Mouse (Mus musculus) embryonic fibroblast, embryonic 13.5 days (primary cell): ENCODE measurements around the gene Ptk6. TPM values are rescaled to one million over a fixed set of nuclear protein-coding genes. Genes with fewer than 3 reads are reported as not detected.
"Not testable (repeated sequence)": the region's sequence is repeated elsewhere in the genome, so short reads cannot be mapped to it uniquely, and the experiment has no call there.

Source experiments
- H3K27ac ChIP-seq: 2 replicates; pipeline ENCODE4 v1.5.1; 2012; ENCODE audit warnings: low read length, control low read depth, inconsistent platforms; ENCODE audit not compliant: insufficient read depth
- H3K4me1 ChIP-seq: 2 replicates; pipeline ENCODE4 v1.6.1; 2011; ENCODE audit warnings: low read length; ENCODE audit not compliant: control insufficient read depth, insufficient read depth
- H3K4me3 ChIP-seq: 2 replicates; pipeline ENCODE4 v1.5.1; 2011; ENCODE audit warnings: mild to moderate bottlenecking, control low read depth, low read length; ENCODE audit not compliant: insufficient read depth
- CTCF ChIP-seq: IDR thresholded peaks from 2 replicates; pipeline ENCODE4 v1.5.1; 2011; ENCODE audit warnings: mild to moderate bottlenecking, control low read depth, low read length, moderate library complexity, borderline replicate concordance; ENCODE audit not compliant: insufficient read depth
- POLR2A ChIP-seq: IDR thresholded peaks from 2 replicates; pipeline ENCODE4 v1.6.1; 2011; ENCODE audit warnings: low read depth, mild to moderate bottlenecking, control low read depth, low read length, moderate library complexity
- polyA plus RNA-seq: library from polyadenylated mRNA; stranded (reverse); fragments of >200 nt; gene quantifications from 2 replicates; pipeline ENCODE4 v1.2.4, GENCODE M21; 2011; ENCODE audit warnings: low read depth; ENCODE audit not compliant: missing spikeins, insufficient read length

Ptk6 gene
- polyA plus RNA-seq, 1 experiment, result not detected

DNA sequence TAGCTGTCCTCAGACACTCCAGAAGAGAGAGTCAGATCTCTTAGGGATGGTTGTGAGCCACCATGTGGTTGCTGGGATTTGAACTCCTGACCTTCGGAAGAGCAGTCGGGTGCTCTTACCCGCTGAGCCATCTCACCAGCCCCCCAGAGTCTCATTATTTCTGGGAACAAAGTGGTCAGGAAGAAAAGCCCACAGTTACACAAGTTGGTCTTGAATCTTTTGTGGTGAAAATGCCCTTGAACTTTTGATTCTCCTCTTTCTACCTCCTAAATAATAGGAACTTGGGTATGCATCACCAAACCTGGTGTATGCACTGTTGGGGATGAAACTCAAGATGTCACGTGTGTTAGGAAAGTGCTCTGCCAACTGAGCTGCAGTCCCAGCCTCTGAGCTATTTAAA lies 10.7 kb downstream of the Ptk6 start:
- TF ChIP-seq CTCF (no peak), POLR2A (no peak)
- H3K4me3 ChIP-seq, result no peak overlapping the region
- H3K4me1 ChIP-seq, result no peaks in the 10 kb centered on the region
- no peak overlapping the region for H3K27ac ChIP-seq

DNA sequence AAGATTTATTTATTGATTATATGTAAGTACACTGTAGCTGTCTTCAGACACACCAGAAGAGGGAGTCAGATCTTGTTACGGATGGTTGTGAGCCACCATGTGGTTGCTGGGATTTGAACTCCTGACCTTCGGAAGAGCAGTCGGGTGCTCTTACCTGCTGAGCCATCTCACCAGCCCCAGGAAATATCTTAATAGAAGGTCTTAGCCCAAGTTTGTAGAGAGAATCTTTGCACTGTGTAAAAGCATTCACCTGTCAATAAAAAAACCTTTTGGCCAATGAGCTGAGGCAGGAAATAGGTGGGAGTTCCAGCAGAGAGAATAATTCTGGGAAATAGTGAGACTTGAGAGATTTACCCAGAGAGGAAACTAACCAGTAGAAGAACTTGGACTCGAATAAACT lies 11.2 kb downstream of the Ptk6 start:
- not testable (repeated sequence) for H3K4me1 ChIP-seq, H3K4me3 ChIP-seq, H3K27ac ChIP-seq

DNA sequence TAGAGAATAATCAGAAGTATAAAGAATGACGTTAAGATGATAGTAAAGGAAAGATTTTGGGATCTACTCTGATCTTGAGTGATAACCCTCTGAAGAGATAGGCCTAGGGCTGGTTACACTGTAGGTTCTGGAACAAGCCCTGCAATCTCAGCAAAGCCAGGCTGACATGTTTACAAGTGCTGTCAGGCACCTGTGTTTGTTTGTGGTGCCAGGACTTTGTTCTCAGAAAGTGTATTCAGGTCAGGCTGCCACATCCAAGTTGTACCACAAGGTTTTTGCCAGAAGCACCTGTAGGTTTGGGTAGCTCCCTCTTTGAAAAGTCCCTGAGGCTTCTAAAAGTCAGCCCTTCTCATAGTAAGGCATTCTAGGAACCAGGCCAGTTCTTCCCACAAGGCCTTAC lies 13.3 kb downstream of the Ptk6 start:
- TF ChIP-seq POLR2A, result no peak
- no peak for TF ChIP-seq CTCF
- H3K4me3 ChIP-seq, result no peak overlapping the region
- H3K27ac ChIP-seq, result no peak overlapping the region
- H3K4me1 ChIP-seq, result no peaks in the 10 kb centered on the region

DNA sequence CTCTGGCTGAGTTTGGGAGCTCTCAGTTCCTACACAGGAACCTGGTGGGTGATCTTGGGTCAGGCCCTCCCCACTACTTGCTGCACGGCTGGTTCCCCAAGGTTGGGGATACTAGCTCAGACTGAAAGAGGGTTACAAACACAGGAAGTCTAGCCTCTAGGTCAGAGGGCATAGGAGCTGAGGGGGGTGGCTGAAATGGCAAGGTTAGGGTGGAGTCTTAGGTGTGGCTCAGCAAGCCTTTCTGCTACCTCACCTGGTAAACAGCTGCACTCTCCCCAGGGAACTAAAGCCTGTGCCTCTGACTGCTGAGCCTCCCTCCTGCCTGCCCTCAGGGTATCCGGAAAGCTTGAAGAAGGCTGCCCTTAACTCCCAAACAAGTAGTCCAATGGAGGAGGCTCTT lies 13.9 kb downstream of the Ptk6 start:
- TF ChIP-seq POLR2A (no peak), CTCF (no peak)
- Histone ChIP-seq H3K27ac (no peak overlapping the region), H3K4me1 (no peaks in the 10 kb centered on the region), H3K4me3 (no peak overlapping the region)

DNA sequence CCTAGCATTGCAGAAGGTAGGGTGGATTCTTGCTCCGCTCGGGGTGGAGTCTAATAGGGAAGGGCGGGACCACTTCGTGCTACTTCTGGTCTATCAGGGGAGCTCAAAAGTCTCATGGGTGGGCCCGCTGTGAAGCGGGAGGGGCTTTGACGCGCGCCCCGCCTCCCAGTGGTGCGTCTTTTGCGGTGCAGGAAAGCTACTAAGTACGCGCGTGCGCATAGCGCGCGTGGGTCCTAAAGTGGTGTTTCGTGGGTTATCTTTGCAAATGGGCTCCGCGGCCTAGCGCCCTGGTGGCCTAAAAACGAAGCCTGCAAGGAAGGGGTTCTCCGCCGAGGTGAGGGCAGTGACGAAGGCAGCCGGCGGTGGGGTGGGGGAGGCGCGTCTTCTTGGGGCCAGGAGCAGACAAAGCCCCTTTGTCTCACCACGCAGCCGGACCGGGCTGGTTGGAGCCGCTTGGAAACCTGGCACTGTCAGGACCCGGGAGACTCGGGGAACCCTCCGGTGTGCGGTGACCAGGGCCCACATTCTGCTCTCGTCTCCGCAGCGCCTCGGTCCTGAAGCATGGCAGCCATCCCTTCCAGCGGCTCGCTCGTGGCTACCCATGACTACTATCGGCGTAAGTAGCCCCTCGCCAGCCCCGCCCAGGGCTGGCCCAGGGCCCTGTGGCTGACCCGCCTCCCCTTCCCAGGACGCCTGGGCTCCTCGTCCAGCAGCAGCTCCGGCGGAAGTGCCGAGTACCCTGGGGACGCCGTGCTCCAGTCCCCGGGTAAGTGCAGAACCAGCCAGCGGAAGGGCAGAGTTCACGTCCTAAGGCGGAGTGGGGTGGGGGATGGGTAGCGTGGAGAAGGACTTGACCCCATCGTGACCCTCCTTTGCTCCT lies 15.2 kb downstream of the Ptk6 start, which contains the start of gene Ppdpf:
Ppdpf (plus strand) TSS at position 127 of the 880 bp plus-strand sequence.
- TF ChIP-seq POLR2A (peak; percentile 72), CTCF (no peak)
- Histone ChIP-seq H3K27ac (peak within 1 kb of the TSS; percentile 32), H3K4me3 (peak within 1 kb of the TSS; percentile 68), H3K4me1 (no peaks in the 10 kb centered on the region)

DNA sequence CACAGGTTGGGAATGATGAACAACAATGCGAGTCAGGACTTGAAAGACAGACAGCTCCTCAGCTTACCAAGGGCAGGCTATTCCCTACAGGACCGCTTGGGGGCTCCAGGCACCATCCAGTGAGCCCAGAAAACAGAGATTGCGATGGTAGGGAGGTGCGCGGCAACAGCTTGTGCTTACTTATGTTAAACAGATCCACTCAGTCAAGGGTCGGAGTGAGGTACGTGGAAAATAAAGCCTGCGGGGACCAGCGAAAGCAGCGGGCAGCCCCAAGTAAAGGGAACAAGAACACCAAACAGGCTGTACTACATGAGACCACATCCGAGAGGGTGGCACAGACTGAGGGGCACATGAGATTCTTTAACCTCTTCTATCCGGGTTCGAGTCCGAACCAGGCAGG lies 16.0 kb downstream of the Ptk6 start:
- H3K4me3 ChIP-seq, result peak overlapping the region; percentile 68
- H3K27ac ChIP-seq, result no peak overlapping the region
- H3K4me1 ChIP-seq, result no peaks in the 10 kb centered on the region
- TF ChIP-seq CTCF (peak; percentile 90), POLR2A (no peak)

DNA sequence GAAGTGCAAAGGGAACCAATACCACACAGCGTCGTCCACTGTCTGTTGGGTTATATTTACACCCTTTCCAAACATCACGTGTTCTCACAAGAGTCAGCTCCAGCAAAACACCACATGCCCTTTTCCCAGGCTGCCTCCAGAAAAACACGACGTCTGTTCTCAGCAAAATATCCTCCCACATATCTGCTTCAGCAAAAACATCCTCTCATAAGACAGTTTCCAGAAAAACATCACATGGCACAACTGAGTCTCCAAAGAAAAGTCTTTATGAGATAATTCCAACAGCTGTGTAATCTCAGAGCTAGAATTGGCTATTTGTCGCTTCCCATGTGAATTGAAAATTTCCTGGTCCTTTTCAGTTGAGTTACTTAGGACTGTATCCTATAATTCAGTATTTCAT lies 21.7 kb downstream of the Ptk6 start:
- TF ChIP-seq POLR2A (no peak), CTCF (no peak)
- Histone ChIP-seq H3K27ac (no peak overlapping the region), H3K4me1 (no peaks in the 10 kb centered on the region), H3K4me3 (no peak overlapping the region)

DNA sequence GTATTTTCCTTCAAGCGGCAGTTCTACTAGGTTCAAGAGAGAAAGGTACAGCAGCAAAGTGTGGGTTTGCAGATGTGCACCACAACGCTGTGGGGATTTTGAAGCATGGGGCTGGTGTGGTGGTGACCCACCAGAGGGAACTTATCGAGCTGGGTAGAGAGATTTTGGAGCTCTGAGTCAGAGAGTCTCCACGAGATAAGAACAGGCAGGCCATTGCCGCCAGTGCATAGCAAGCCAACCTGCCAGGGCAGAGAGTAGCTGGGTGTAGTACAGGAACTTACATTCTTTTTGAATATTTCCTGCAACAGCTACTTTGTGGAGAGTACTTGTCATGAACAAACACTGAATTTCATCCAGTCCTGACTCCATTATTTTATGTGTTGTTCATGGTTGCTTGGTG lies 24.1 kb downstream of the Ptk6 start:
- Histone ChIP-seq H3K27ac (no peak overlapping the region), H3K4me3 (no peak overlapping the region), H3K4me1 (no peaks in the 10 kb centered on the region)
- TF ChIP-seq POLR2A, result no peak
- no peak for TF ChIP-seq CTCF

DNA sequence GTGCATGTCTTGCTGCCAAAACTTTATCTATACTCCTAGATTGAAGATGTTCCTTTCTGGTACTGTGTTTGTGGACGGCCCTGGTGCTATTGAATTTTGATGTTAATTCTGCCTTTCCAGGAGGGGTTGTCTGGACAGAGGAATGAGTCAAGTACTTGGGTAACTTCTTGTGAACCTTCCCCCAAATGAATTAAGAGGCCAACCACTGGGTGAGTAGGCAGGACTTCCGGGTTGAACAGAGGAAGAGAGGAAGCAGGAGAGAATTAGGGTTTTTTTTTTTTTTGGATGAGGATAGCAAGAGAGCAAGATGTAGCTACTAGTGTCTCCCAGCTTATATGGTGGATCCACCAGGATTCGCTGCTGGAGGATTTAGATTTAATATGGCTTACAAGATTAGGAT lies 24.6 kb downstream of the Ptk6 start:
- H3K4me3 ChIP-seq, result no peak overlapping the region
- TF ChIP-seq POLR2A, result no peak
- H3K4me1 ChIP-seq, result no peaks in the 10 kb centered on the region
- no peak overlapping the region for H3K27ac ChIP-seq

DNA sequence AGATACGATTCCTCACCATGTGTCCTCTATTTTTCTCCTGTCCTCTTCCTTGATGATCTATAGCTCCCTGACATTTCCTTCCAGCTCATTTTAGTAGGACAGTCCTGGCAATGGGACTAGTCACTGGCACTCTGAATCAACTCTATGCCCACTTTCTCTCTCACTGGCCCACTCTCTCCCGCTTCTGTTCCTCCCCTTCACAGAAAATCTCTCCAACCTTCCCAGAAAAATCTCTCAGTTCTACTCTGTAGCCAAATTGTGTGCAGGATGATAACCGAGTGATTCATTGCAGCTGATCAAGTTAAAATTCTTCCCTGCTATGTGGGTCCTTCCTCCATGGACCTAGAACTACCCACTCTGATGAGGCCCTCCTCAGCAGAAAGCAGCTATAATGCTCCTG lies 27.9 kb downstream of the Ptk6 start:
- Histone ChIP-seq H3K4me1 (no peaks in the 10 kb centered on the region), H3K27ac (no peak overlapping the region), H3K4me3 (no peak overlapping the region)
- TF ChIP-seq CTCF (no peak), POLR2A (no peak)
